Mouse (Mus musculus) myocyte (in vitro differentiated cells): ENCODE measurements around the gene Nbas. TPM values are rescaled to one million over a fixed set of nuclear protein-coding genes. Genes with fewer than 3 reads are reported as not detected.

Experiments
- H3K27me3 ChIP-seq: one replicate; pipeline ENCODE4 v1.6.1; 2011; ENCODE audit not compliant: control insufficient read depth, insufficient read depth, insufficient read length
- H3K36me3 ChIP-seq: one replicate; pipeline ENCODE4 v1.6.1; 2011; ENCODE audit not compliant: control insufficient read depth, insufficient read depth
- H3K4me2 ChIP-seq: one replicate; pipeline ENCODE4 v1.6.1; 2011; ENCODE audit warnings: low read depth, control low read depth
- H3K4me3 ChIP-seq: one replicate; pipeline ENCODE4 v1.5.1; 2011; ENCODE audit warnings: mild to moderate bottlenecking, control low read depth, moderate library complexity
- H3K79me2 ChIP-seq: one replicate; pipeline ENCODE4 v1.6.1; 2011; ENCODE audit not compliant: control insufficient read depth, insufficient read depth
- H3ac ChIP-seq: one replicate; pipeline ENCODE4 v1.6.1; 2011; ENCODE audit not compliant: control insufficient read depth, insufficient read length
- CEBPB ChIP-seq: IDR thresholded peaks from 2 replicates; pipeline ENCODE4 v1.6.1; 2011; ENCODE audit warnings: mild to moderate bottlenecking, moderate library complexity; ENCODE audit not compliant: poor library complexity, insufficient read depth, severe bottlenecking
- E2F4 ChIP-seq: IDR thresholded peaks from one replicate; pipeline ENCODE4 v1.6.1; 2011; ENCODE audit warnings: mild to moderate bottlenecking, control low read depth, moderate library complexity; ENCODE audit not compliant: insufficient read depth
- MAX ChIP-seq: IDR thresholded peaks from one replicate; pipeline ENCODE4 v1.6.1; 2011; ENCODE audit warnings: low read depth, mild to moderate bottlenecking, control low read depth
- MYOD1 ChIP-seq, 3 experiments: IDR thresholded peaks; one replicate each; pipeline ENCODE4 v1.6.1; 2011; ENCODE audit warnings: control low read depth in 2 of 3, low read depth in 2 of 3, mild to moderate bottlenecking in 2 of 3, moderate library complexity in 1 of 3; ENCODE audit not compliant: insufficient read length in 2 of 3, control insufficient read depth in 1 of 3
- MYOG ChIP-seq, 3 experiments: IDR thresholded peaks; one replicate each; pipeline ENCODE4 v1.6.1; 2011; ENCODE audit warnings: control low read depth in 2 of 3, low read depth in 2 of 3, mild to moderate bottlenecking in 2 of 3; ENCODE audit not compliant: insufficient read length in 2 of 3, control insufficient read depth in 1 of 3, insufficient read depth in 1 of 3
- POLR2A ChIP-seq: IDR thresholded peaks from one replicate; pipeline ENCODE4 v1.6.1; 2011; ENCODE audit warnings: low read depth, mild to moderate bottlenecking, control low read depth, moderate library complexity; ENCODE audit not compliant: insufficient read length
- POLR2AphosphoS2 ChIP-seq: IDR thresholded peaks from one replicate; pipeline ENCODE4 v1.6.1; 2011; ENCODE audit warnings: low read depth, control low read depth; ENCODE audit not compliant: insufficient read length
- REST ChIP-seq: IDR thresholded peaks from one replicate; pipeline ENCODE4 v1.6.1; 2011; ENCODE audit warnings: mild to moderate bottlenecking, control low read depth, moderate library complexity; ENCODE audit not compliant: insufficient read depth, insufficient read length
- SRF ChIP-seq: IDR thresholded peaks from one replicate; pipeline ENCODE4 v1.6.1; 2011; ENCODE audit warnings: low read depth; ENCODE audit not compliant: control insufficient read depth, insufficient read length
- TCF12 ChIP-seq: IDR thresholded peaks from one replicate; pipeline ENCODE4 v1.6.1; 2011; ENCODE audit warnings: mild to moderate bottlenecking, control low read depth; ENCODE audit not compliant: poor library complexity, insufficient read depth, severe bottlenecking
- TCF3 ChIP-seq: IDR thresholded peaks from one replicate; pipeline ENCODE4 v1.6.1; 2011; ENCODE audit warnings: low read depth, control low read depth; ENCODE audit not compliant: insufficient read length
- USF1 ChIP-seq: IDR thresholded peaks from one replicate; pipeline ENCODE4 v1.6.1; 2011; ENCODE audit warnings: low read depth, mild to moderate bottlenecking, control low read depth, moderate library complexity
- polyA plus RNA-seq: library from polyadenylated mRNA; unstranded; fragments of >200 nt; fragmentation: generic; extraction: Trizol; gene quantifications from one replicate; pipeline ENCODE4 v1.2.1, GENCODE M21; 2012; ENCODE audit warnings: missing spikeins

Gene Nbas
- polyA plus RNA-seq, 1 experiment = 14.5 TPM

- Histone ChIP-seq H3K4me3 (no peak overlapping the region), H3K4me2 (no peak overlapping the region), H3K79me2 (no peaks in the 10 kb centered on the region), H3K27me3 (no peaks in the 10 kb centered on the region), H3ac (no peak overlapping the region), H3K36me3 (peaks cover 12% of the 10 kb centered on the region)
- TF ChIP-seq POLR2AphosphoS2 (no peak), CEBPB (no peak), E2F4 (no peak), REST (no peak), TCF3 (no peak)
Measured at GRCm38 (mm10) chr12:13381580-13381979, 112.6 kb downstream of the Nbas start.

- Histone ChIP-seq H3K79me2 (no peaks in the 10 kb centered on the region), H3K4me3 (no peak overlapping the region), H3K4me2 (no peak overlapping the region), H3K27me3 (no peaks in the 10 kb centered on the region), H3ac (no peak overlapping the region), H3K36me3 (peaks cover 12% of the 10 kb centered on the region)
- TF ChIP-seq MYOD1 (IDR thresholded peaks at IDR 0.05; ENCODE audit: control insufficient read depth in 1 of 3, insufficient read length in 2 of 3, low read depth in 2 of 3) (no peak), POLR2A (no peak), TCF12 (no peak), SRF (no peak), CEBPB (no peak), REST (no peak), E2F4 (no peak), MYOG (IDR thresholded peaks at IDR 0.05; ENCODE audit: control insufficient read depth in 1 of 3, insufficient read depth in 1 of 3, insufficient read length in 2 of 3, low read depth in 2 of 3) (no peak), POLR2AphosphoS2 (no peak), USF1 (no peak), MAX (no peak), TCF3 (no peak)
Measured at GRCm38 (mm10) chr12:13382046-13382445, 113.1 kb downstream of the Nbas start.

GRCm38 (mm10) chr12:13389644-13390043 lies 120.7 kb downstream of the Nbas start:
- Histone ChIP-seq H3K79me2 (no peaks in the 10 kb centered on the region), H3K4me3 (no peak overlapping the region), H3ac (no peak overlapping the region), H3K27me3 (no peaks in the 10 kb centered on the region), H3K36me3 (peaks cover 16% of the 10 kb centered on the region), H3K4me2 (no peak overlapping the region)
- TF ChIP-seq REST = no peak
- no peak for TF ChIP-seq E2F4

DNA sequence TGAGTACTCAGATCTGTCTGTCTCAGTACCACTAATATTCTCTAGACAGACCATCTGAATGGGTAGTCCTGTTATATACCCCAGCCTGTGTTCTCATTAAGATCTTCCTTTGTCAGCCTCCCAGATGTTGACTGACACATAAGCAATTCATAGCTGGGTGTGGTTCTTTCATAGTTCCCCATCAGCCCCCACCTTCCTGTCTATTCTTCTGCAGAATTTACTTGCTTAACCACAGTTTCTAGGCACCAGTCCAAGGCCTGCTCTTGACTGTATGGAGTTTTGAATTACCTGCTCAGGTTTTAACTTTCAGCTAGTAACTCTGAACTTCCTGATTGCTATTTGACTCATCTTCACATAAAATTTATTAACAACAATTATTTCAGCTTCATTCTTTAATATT lies 141.3 kb downstream of the Nbas start:
- no peak for TF ChIP-seq REST
- TF ChIP-seq SRF = no peak
- TF ChIP-seq USF1 = no peak
- TF ChIP-seq TCF12 = no peak
- no peak for TF ChIP-seq TCF3
- TF ChIP-seq CEBPB = no peak
- no peak for TF ChIP-seq MYOG (IDR thresholded peaks at IDR 0.05; ENCODE audit: control insufficient read depth in 1 of 3, insufficient read depth in 1 of 3, insufficient read length in 2 of 3, low read depth in 2 of 3)
- TF ChIP-seq POLR2AphosphoS2 = no peak
- no peak for TF ChIP-seq POLR2A
- TF ChIP-seq MYOD1 (IDR thresholded peaks at IDR 0.05; ENCODE audit: control insufficient read depth in 1 of 3, insufficient read length in 2 of 3, low read depth in 2 of 3) = no peak
- no peak for TF ChIP-seq MAX
- TF ChIP-seq E2F4 = no peak
- H3K27me3 ChIP-seq = no peaks in the 10 kb centered on the region
- H3K79me2 ChIP-seq = no peaks in the 10 kb centered on the region
- H3K4me2 ChIP-seq = no peak overlapping the region
- H3K36me3 ChIP-seq = peaks cover 12% of the 10 kb centered on the region
- no peak overlapping the region for H3K4me3 ChIP-seq
- no peak overlapping the region for H3ac ChIP-seq

- H3K79me2 ChIP-seq = no peaks in the 10 kb centered on the region
- no peak overlapping the region for H3ac ChIP-seq
- H3K27me3 ChIP-seq = no peaks in the 10 kb centered on the region
- TF ChIP-seq CEBPB = no peak
- TF ChIP-seq TCF12 = no peak
- TF ChIP-seq POLR2A = no peak
- no peak for TF ChIP-seq MYOD1 (IDR thresholded peaks at IDR 0.05; ENCODE audit: control insufficient read depth in 1 of 3, insufficient read length in 2 of 3, low read depth in 2 of 3)
- H3K36me3 ChIP-seq = peaks cover 15% of the 10 kb centered on the region
- H3K4me2 ChIP-seq = no peak overlapping the region
- no peak overlapping the region for H3K4me3 ChIP-seq
Measured at GRCm38 (mm10) chr12:13418651-13419050, 149.7 kb downstream of the Nbas start.

- Histone ChIP-seq H3K36me3 (peaks cover 19% of the 10 kb centered on the region), H3K4me2 (no peak overlapping the region), H3K79me2 (no peaks in the 10 kb centered on the region), H3ac (no peak overlapping the region), H3K4me3 (no peak overlapping the region), H3K27me3 (no peaks in the 10 kb centered on the region)
- no peak for TF ChIP-seq E2F4
- TF ChIP-seq SRF = no peak
- TF ChIP-seq CEBPB = no peak
- TF ChIP-seq MAX = no peak
- TF ChIP-seq POLR2AphosphoS2 = no peak
Measured at GRCm38 (mm10) chr12:13430219-13430618, 161.3 kb downstream of the Nbas start.
